Mouse (Mus musculus): ENCODE results near the gene Atp2a2.
A peak's percentile ranks its signal among the peaks of the same experiment; 100 is the strongest.

Atp2a2 gene

DNA sequence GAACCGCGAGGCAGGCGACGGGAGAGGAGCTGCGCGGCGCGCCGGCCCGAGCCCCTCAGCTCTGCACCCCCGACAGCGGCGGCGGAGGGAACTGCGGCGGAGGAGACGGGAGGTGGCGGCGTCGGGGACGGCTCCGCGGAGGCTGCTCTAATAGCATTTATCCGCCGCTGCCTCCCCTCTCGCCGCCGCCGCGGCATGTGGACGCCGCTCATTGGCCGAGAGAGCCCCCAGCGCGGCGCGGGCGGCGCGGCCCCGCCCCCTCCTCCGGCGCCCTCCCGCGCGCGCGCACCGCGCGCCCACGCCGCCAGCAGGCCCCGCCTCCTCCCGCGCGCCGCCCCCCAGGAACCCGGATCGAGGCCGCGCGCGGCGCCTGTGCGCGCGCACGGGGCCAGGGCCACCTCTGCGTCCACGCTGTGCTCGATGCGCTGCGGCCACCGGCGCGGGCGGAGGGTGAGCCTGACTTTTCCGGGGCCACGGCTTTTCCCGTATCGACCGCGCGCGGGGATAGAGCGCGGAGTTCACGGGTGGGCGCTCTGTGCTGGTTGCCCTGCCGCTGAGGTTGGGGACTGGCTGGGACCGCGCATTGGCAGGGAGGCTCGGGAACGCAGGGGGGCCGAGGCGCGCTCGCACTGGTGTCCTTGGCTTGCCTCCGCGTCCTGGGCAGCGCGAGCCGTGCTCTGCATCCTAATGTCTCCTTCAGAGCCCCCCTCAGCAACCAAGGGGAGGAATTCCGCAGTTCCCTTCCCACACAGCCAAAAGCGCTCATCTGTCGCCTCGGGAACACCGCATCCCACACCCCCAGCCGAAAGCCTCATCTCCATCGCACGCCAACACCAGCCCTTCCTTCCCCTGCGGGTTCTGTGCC is at the start of gene Atp2a2:
Gene Atp2a2 (minus strand): TSS at position 149 of the 865 bp plus-strand sequence.
- DNase-seq (ENCODE audit: low read depth, low spot score) = peak; percentile 93

DNA sequence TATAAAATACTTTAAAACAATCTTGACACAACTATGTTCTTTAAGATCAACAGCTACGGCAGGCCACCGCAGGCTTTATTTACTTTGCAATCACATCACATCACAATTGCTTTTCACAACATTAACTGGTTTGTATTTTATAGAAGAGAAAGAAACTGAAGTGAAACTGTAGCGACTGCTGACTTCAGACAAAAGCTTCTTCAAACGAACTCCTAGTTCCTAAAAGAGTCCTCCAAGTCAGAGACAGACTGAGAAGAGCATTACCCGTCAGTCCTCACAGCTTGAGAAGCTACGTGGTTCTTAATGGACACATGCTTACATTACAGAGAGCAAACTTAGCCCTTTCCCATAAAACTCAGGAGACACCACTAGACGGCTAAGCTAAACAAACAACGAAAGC is 48.4 kb upstream of the Atp2a2 start:
- DNase-seq (ENCODE audit: low read depth, low spot score) = no peak

DNA sequence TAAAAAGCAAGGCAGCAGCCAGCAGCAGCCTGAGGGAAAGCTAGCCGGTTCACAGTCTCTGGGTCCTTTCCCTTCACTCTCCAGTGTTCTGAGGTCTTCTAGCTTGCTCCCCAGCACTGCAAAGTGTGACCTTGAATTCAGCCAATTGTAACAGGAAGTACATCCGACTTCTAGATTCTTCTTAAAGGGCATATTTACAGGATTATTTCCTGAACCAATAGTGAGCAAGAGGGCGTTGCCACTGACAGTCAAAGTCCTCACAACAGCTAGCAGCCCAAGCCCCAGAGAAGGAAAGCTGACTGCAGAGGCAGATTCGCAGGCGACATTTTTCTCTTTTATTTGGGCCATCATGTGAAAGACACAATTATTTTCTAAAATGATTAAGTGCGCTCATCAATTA is 46.6 kb upstream of the Atp2a2 start:
- no peak for DNase-seq (ENCODE audit: low read depth, low spot score)

DNA sequence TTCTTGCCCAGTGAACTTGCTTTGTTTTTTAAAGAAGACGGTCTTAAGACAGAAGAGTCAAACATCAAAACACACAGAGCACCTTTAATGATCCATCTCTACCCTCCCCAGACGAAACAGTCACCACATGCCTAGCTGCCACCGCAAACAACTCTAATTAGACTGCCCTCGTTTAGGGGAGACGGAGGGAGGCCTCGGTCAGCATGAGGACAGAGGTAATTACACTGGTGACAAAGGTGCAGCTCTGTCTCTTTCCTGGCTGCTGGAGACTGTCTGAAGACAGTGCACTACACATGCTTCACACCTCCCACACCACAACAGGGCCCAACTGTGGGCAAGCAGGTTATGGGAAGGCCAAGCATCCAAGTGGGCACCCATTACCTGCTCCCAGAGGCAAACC is 45.8 kb upstream of the Atp2a2 start:
- no peak for DNase-seq (ENCODE audit: low read depth, low spot score)

DNA sequence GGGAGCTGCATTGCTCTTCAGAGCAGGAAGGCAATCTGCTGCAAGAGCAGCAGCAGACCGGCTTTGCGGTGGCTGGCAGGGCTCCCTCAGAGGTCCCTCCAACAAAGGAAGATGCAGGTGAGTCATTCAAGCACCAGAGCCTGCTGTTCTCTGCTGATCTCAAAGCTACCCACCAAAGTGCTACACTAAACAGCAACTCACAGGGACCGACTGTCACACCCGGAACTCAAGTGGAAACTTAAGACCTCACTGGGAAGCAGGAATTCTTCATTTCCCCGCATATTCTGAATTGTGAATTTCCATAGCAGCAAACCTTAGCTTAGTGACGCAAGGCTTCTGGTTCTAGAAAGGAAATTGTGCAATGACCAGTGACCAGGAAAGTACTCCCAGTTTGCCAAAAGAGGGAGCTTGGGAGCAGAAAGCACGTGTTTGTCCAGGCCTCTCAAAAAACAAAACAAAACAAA is 45.3 kb upstream of the Atp2a2 start:
- no peak for DNase-seq (ENCODE audit: low read depth, low spot score)

DNA sequence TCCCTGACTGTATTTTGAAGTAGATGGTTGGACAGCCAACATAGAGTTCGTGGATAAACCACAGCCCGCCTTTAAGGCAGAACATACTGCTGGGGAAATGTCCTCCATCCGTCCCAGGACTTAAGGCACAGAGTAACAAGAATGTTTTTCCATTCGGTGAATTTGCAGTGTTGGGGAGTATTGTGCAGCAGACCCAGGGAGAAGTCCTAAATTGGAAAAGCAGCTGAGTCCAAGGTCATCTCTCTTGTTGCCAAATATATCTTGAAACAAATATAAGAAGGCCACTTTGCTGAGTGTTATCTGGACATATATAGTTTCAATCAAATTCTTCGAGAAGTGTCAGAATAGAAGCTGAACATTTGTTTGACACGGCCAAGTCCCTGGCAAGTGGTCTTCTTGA is 41.4 kb upstream of the Atp2a2 start:
- no peak for DNase-seq (ENCODE audit: low read depth, low spot score)

DNA sequence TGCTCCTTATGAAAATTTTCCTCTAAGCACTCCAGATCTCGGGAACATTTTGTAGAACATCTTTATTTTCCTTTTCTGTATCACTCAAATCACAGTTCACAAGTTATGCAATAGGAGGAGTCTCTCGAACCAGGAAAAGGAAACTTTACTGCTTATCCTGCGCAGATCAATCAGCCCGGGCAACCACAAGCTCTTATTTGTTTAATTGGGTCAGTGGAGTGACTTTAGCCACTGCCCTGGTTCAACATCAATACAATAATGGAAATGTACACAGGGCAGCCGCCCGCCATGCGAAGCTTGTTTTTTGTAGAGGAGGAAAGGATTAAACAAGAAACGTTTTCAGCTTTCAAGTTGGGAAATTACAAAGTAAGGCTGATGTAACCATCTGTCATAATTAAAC is 39.8 kb upstream of the Atp2a2 start:
- DNase-seq (ENCODE audit: low read depth, low spot score) = no peak

DNA sequence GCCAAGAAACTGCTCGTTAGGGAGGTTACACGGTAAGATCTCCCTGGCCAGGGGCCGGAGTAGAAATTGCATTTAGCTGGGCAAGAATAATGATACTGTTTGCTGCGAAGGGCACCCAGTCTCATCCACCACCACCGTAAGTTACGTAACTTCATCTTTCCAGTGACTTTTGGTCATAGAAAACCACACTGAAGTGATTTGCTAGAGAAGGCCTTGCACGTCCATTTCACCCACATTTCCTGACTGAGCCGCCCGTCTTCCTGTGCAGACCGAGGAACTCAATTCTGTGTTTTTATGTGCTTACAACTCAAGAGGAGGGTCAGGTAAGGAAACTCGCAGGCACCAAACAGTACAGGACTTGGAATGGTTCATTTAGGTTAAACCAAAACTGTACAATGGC is 36.1 kb upstream of the Atp2a2 start:
- no peak for DNase-seq (ENCODE audit: low read depth, low spot score)

DNA sequence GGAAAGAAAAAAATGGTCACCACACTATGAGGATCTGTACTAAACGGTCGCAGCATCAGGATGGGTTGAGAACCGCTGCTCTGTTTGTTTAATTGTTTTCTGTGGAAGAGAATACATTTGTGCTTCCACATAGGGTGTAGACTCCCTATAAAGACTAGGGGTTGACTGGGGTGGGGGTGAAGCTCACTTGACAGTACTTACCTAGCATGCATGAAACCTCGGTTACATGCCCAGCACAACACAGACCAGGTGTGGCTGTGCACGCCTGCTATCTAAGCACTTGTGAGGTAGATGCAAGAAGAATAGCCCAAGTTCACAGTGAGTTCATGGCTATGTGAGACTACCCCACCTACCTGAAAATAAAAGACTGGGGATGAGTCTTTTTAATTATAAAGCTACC is 35.6 kb upstream of the Atp2a2 start:
- no peak for DNase-seq (ENCODE audit: low read depth, low spot score)

DNA sequence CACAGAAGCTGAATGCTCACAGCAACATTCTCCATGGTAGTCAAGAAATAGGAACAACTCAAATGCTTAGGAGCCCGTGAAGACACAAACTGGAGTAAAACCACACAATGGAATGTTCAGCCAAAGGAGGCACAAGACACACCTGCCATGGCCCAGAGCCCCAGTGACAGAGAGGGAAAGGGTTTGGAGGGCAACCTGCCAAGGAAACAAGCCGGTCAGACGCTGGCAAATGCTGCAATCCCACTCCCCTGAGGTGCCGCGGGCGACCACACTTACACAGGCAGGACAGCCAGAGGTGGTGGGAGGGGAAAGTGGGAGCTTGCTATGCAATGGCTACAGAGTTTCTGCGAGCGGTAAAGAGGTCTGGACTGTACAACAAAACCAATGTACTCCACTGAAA is 31.9 kb upstream of the Atp2a2 start:
- DNase-seq (ENCODE audit: low read depth, low spot score) = no peak

DNA sequence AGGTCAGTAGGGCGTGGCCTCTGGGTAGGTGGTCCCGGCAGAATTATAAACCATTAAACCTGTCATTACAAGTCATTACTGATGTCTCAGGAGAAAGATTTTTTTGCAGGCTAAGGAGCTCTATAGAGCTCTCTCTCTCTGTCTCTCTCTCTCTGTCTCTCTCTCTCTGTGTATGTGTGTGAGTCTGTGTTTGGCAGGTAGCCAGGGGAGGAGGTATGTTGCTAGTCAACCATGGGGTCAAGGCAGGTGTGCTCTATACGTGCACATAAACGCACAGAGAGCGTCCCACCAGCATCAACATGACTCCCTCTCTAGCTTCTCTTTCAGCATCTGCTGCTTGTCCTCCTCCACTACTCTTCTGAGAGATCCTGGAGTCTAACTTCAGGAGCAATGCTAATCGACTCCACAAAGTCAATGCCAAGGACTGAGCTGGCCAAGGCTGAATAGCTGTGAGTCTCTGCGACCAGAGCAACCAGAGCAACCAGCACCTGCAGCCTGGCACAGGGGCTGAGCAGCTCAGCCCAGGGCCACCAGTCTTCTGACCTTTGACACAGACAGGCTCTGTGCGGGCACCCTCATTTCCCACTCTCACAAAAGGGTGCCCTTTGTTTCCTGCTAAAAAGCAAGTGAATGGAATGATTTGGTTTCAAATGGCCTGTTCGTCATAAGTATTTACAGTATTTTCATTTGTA is 28.0 kb upstream of the Atp2a2 start:
- no peak for DNase-seq (ENCODE audit: low read depth, low spot score)

DNA sequence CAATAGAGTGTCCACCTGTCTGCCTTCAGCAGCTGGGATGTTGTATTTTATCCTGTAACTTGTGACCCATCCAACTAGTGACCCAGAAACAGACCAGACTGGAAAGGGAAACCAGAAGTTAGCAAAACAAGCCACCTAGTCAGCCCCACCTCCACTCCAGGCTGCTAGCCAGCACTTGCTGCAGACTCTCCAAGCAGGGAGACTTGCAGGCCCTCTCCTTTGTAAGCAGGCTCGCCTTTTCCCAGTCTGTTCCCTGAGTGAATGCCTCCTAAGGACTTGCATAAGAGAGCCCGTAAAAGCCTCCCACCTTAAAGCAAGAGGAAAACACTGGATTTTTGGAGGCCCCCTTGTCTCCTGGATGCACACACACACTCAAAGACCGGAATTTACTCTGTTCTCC is 27.3 kb upstream of the Atp2a2 start:
- no peak for DNase-seq (ENCODE audit: low read depth, low spot score)

DNA sequence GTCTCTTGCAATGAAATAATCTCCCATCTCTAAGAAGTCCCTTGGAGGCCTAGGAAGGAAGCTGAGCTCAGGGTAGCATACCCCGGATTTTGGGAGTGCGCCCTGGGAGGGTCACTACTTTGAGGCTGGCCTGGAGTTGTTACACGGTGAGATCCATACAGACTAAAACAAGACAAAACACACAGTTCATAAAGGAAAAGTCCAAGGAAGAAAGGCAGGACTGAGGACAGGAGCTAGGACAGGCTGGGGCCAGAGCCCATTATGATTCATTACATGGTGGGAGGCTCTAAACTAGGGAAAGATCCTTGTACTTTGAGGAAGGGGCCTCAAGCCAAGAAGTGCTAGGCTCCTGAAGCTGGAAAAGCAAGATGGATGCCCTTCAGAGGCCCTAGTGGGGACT is 26.6 kb upstream of the Atp2a2 start:
- DNase-seq (ENCODE audit: low read depth, low spot score) = no peak

DNA sequence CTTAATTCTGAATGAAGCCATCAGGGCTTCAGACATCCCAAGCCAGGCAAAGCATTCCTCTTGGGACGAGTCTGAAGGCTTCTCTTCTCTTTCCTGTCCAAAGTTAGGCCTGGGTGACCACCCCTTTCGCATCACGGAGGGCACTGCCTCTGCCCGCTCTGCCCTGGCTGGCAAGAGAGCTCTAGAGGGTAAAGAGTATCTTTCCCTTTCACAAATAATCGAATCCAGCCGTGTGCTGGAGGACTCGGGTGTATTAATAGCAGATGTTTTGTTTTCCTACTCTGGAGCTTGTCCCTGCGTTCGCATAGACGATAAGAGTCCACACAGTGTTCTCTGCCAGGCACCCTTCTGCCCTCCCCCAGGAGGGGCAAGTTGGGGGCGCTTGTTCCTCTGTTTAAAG is 25.7 kb upstream of the Atp2a2 start:
- DNase-seq (ENCODE audit: low read depth, low spot score) = peak; percentile 61

DNA sequence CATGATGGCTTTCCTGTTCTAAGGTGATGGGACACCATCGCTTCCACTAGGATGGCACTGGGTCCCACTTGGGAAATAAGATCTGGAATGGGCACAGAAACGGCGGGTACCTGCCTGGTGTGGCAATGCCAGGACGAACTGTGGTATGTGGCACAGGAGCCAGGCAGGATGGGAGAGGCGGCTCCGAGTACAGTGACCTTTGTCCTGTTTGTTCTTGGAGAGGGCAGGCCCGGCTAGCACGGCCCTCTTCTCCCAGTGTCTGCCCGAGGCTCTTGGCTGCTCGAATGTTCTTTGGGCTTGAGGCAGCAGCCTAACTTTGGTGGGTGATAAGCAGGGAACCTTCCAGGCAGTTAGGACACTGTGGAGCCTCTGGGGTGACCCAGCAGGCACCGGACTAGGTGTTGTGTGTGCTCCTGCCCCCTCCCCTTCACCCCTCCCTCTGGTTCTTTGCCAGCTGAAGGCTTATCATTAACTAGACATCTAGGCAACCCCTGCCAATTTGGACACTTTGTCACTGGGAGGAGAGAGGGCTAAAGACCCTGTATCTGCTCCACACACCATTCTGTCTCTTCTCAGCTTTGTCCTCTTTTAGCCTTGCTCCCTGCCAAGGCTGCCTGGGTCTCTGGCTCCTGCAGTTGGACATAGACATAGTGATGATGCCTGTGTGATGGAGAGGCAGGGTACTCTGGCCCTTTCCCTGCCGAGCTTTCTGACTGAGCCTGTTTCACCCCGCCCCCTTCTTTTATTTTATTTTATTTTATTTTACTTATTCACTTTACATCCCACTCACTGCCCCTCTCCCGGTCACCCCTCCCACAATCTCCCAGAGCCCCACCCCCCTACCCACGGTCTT is 25.1 kb upstream of the Atp2a2 start:
- DNase-seq (ENCODE audit: low read depth, low spot score) = no peak

DNA sequence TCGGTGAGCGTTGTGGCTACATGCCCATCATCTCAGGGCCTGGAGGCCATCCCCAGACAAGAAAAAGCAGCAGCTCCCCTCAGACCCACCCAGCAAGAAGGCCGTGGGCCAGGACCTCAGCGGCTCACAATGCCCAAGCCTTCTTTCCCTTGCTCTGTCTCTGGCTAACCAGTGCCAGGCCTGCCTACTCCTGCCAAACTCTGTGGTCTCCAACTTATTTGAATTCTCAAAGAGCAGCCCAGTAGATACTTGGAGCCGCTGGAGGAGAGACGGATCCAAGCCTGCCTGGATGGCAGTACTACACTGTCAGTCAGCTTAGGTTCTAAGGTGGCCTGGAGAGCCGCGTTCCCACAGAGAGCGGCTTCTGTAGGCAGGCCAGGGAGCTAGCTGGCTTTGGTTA is 24.4 kb upstream of the Atp2a2 start:
- no peak for DNase-seq (ENCODE audit: low read depth, low spot score)

DNA sequence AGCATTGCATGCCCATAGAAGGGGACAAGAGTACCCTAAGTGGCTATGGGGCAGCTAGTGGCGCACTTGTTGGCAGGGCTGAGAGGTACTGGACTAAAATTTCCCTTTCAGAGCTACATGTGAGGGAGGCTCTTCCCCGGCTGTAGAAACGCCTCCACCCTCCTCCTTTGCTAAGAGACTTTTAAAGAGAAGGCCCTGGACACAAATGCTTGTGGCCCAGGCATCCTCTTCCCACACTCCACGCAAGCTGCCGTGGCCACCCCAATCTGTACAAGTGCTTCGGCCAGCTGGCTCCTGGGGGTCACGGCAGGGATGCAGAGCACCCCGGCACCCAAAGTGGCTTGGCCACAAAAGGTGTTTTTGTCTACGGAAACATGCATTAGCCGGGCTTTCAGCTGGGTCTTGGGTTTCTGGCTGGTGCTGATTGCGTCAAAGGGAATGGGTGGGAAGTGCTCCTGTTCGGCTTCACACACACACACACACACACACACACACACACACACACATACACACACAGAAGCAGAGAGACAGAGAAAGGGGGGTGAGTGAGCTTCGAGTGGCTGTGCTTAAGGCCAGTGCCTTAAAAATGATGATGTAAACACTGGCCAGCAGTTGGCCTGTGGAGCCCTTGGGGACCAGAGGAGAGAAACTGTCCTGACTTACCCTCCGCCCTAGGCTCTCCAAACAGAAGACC is 23.4 kb upstream of the Atp2a2 start:
- DNase-seq (ENCODE audit: low read depth, low spot score) = no peak

DNA sequence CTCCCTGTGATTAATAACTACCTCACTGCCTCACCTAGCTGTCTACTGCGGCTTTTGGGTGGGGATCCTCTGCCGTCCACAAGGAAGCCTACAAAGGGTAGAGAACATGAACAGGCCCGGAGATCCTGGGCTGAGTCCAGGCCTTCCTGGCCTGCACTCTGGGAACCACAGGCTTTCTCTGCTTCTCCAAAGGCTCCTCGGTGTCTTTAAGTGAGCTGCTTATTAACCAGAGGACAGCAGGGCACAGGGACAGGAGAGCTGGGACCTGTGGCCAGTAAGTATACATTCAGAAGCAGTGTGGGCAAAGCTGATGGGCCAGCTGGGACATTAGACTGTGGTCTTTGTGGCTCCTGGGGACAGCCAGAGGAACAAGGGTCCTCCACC is 22.8 kb upstream of the Atp2a2 start:
- no peak for DNase-seq (ENCODE audit: low read depth, low spot score)

DNA sequence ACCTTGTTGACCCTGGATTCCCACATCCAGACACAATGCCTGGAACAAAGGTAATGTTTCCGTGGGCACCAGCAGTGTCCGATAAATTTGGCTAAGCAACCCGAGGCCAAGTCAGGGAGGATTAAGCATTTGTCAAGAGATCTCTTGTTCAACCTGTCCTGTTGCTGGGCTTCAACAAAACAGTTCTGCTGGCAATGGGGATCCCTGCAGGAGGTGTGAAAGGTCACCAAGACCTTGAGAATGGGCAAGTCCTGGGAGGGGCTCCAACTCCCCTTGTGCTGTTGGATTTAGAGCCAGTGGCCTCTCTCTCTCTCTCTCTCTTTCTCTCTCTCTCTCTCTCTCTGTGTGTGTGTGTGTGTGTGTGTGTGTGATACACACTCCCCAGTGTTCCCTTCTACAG is 22.2 kb upstream of the Atp2a2 start:
- no peak for DNase-seq (ENCODE audit: low read depth, low spot score)

DNA sequence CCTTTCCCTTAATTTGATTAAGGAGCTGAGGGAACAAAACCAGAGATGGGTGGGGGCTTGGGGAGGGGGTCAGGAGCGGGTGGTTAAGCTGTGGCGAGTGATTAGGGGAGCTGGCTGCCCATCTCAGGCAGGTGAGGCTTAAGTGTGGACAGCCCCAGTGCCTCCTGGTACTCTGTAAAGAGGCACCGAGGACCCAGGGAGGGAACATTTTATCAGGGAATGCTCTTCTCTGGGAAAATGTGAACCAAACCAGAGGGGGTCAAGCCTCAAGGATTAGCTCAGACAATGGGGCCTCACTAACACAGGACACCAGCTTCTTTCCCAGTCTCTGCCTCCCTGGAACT is 19.1 kb upstream of the Atp2a2 start:
- DNase-seq (ENCODE audit: low read depth, low spot score) = no peak

DNA sequence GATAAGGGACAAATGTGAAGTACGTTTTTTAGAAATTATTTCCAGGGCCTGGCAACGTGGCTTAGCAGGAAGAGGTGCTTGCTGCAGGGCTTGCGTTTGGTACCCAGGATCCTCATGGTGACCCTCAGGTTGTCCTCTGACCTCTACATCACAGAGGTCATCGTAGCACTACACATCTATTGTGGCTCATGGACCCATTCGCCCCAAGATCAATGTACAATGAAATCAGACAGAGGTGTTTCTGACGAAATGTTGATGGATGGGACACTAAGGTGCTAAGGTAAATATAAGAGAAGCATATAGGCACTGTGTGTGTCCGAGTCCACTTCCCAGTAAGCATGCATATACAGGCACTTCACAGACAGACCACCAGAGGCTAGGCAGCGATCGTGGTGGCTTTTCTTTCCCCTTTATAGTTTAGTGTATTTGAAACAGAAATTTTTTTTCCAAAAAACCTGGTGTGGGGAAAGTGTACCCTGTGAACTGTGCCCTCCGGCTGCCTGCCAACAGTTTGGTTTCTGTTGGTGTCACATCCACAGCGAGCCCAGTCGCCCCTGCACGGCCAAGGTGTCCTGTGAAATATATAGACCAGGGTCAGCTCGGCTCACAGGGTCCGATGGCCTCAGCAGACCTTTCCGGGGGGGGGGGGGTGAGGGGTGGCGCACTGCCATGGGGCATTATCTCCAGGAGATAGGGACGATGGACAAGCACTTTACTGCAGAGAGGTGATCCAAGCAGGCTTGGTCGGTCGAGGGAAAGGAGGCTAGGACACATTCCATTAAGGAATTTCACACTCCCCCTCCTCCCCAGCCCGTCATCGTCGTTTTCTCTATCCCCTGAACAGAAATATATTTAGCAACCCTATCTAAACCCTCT is 18.5 kb upstream of the Atp2a2 start:
- no peak for DNase-seq (ENCODE audit: low read depth, low spot score)
